Mouse (Mus musculus): ENCODE data around the gene Phactr4. TPM values are rescaled to one million over a fixed set of nuclear protein-coding genes. Genes with fewer than 3 reads are reported as not detected.

Phactr4 gene
- polyA plus RNA-seq (2014; fragmentation: Nextera tagmentation; extraction: Ambion mirVana) = 24.7 and 26.9 TPM in 2 replicates

DNA sequence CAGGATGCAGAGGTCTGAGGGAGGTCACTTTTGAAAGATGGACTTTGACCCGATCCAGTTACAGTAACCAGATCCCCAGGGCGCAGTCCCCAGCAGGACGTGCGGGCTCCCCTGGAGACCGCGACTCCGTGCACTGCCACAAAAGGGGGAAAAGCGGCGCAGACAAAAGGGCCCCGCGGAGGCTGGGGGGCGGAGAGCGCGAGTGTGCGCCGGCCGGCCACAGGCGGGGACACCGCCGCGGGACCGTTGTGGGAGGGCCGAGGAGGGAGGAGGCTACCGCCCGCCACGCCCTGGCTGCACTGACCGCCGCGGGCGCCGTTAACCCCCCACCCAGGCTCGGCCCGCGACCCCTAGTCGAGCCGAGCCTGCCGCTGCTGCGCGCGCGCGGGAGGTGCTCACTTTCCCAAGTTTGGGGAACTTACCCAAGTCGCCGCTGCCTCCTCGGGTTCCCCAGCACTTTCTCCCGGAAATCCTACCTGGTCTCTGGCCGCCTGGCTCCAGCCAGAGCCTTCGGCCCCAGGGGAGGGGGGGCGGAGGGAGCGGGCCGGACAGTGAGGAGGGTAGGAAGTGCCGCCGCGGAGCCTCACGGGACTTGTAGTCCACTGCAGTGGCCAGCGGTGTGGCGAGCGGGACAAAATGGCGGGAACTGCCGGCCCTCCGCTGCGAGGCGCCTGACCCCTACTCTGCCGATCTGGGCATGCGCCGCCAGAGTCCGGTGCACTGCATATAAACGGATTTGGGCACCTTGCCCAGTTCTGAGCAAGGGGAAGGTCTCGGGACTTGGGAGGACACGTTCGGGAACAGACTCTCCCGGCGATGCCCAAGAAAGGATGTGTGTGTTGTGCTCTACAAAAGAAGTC lies at the start of gene Phactr4:
Gene Phactr4 (minus strand): TSS at position 567 of the 860 bp plus-strand sequence.
- H3K4me3 ChIP-seq (ENCODE audit: low read depth, low read length) = peak within 1 kb of the TSS; percentile 88
- ATAC-seq (ENCODE audit: insufficient read depth, low FRiP score, low TSS enrichment) = peak; percentile 96

DNA sequence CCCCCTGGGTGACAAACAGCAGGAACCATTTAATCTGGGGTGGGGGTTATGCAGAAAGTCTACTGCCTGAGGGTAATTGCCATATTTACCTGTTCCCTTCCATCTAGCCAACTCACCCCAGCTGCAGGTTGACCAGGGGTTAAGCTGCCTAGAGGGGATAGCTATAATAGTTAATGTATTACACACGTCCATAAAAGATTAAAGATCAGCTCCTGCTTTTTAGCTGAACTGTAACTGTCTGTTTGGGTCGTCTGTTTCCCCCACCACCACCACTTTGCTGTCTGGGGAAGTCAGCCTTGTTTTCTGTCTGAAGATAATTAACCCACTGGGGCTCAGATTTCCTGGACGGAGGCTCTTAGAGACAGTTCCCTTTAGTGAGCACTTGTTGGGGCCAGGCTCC lies 47.6 kb upstream of the Phactr4 start:
- H3K36me3 ChIP-seq (ENCODE audit: control insufficient read depth, insufficient read depth, low read length) = no peaks in the 10 kb centered on the region
- H3K9me3 ChIP-seq (ENCODE audit: control insufficient read depth, low read length) = no peaks in the 10 kb centered on the region
- no peak overlapping the region for H3K27ac ChIP-seq (ENCODE audit: low read depth, low read length)
- no peaks in the 10 kb centered on the region for H3K27me3 ChIP-seq (ENCODE audit: control insufficient read depth, insufficient read depth, low read length)
- H3K4me3 ChIP-seq (ENCODE audit: low read depth, low read length) = no peak overlapping the region
- DNase-seq (ENCODE audit: low spot score) (no peak), ATAC-seq (ENCODE audit: insufficient read depth, low FRiP score, low TSS enrichment) (no peak)
- no peak overlapping the region for H3K9ac ChIP-seq (ENCODE audit: low read length)
- WGBS = 20% methylated on average over 3 of the region's 3 CpGs
- no peaks in the 10 kb centered on the region for H3K4me1 ChIP-seq (ENCODE audit: control insufficient read depth, insufficient read depth, low read length)
- no peak overlapping the region for H3K4me2 ChIP-seq (ENCODE audit: low read depth)

More for the DNA sequence above, at the start of gene Phactr4:
- Histone ChIP-seq H3K4me1 (ENCODE audit: control insufficient read depth, insufficient read depth, low read length) (peaks cover 5% of the 10 kb centered on the region; the same call in 1 of the 2 replicates), H3K27me3 (ENCODE audit: control insufficient read depth, insufficient read depth, low read length) (no peaks in the 10 kb centered on the region), H3K27ac (ENCODE audit: low read depth, low read length) (peak within 1 kb of the TSS; percentile 97), H3K36me3 (ENCODE audit: control insufficient read depth, insufficient read depth, low read length) (no peaks in the 10 kb centered on the region), H3K9ac (ENCODE audit: low read length) (peak within 1 kb of the TSS; percentile 90), H3K4me2 (ENCODE audit: low read depth) (peak within 1 kb of the TSS; percentile 50), H3K9me3 (ENCODE audit: control insufficient read depth, low read length) (no peaks in the 10 kb centered on the region)
- WGBS = under 1% methylated on average over 70 of the region's 73 CpGs
- peak; percentile 97 for DNase-seq (ENCODE audit: low spot score)

DNA sequence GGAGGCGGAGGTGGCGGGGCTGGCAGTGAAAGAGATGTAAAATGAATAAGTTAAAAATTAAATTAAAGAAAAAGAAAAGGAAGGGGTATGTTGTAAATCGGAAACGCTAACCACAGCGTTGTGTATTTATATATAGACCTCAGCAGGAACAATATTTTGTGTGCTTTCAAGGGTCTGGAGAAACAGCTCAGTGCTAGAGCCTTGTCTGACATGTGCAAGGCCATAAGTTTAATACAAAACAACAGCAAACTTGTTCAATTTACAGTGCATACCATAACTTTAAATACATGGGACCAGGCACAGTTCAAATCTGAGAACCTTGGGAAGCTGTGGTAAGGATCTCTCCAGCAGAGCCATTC lies 41.9 kb upstream of the Phactr4 start:
- Histone ChIP-seq H3K9me3 (ENCODE audit: control insufficient read depth, low read length) (no peaks in the 10 kb centered on the region), H3K9ac (ENCODE audit: low read length) (peak overlapping the region; percentile 85; the same call in 1 of the 2 replicates), H3K4me2 (ENCODE audit: low read depth) (peak overlapping the region; percentile 81), H3K4me3 (ENCODE audit: low read depth, low read length) (peak overlapping the region; percentile 87), H3K27ac (ENCODE audit: low read depth, low read length) (no peak overlapping the region), H3K27me3 (ENCODE audit: control insufficient read depth, insufficient read depth, low read length) (no peaks in the 10 kb centered on the region), H3K4me1 (ENCODE audit: control insufficient read depth, insufficient read depth, low read length) (peaks cover 10% of the 10 kb centered on the region), H3K36me3 (ENCODE audit: control insufficient read depth, insufficient read depth, low read length) (peaks cover 7% of the 10 kb centered on the region)
- 3% methylated on average over 5 of the region's 5 CpGs for WGBS
- no peak for DNase-seq (ENCODE audit: low spot score)
- ATAC-seq (ENCODE audit: insufficient read depth, low FRiP score, low TSS enrichment) = no peak; the same call in 1 of the 2 replicates

DNA sequence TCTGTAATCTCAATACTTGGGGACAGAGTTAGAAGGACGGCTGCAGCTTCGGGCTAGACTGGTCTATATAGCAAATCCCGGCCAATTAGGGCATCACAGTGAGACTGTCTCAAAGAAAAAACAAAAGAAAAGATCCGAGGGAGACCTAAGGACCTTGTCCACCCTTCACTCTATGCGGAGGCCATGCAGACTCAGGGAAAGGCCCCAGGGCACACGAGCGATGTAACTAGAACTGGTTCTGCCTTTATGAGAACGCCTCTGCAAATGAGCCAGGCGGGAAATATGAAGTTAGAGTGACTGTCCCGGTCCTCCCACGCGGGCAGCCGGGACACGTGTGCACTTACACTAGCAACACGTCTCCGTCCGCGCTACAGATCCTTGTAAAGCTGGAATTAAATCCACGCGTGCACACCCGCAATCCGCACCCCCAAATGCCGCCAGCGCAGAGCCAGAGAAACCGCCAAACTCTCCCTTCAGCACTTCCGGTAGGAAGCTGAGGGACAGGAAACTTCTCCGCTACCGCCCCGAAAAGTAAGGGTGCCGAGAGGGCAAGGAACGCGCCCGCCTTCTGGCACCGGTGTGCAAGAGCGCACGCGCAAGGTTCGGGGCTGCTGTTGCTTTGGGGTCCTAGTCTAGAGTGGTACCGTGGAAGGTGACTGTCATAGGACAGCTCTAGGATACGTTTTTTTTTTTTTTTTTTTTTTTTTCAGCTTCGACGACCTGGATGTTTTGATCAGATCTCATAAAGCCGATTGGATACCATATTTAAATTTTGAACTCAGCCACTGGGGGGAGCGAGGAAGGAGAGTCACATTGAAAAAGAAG lies 41.4 kb upstream of the Phactr4 start, which contains the start of gene Med18:
Gene Med18 (minus strand): TSS at position 492 of the 825 bp plus-strand sequence.
- DNase-seq (ENCODE audit: low spot score) = peak; percentile 96
- Histone ChIP-seq H3K27me3 (ENCODE audit: control insufficient read depth, insufficient read depth, low read length) (no peaks in the 10 kb centered on the region), H3K4me1 (ENCODE audit: control insufficient read depth, insufficient read depth, low read length) (peaks cover 10% of the 10 kb centered on the region), H3K4me2 (ENCODE audit: low read depth) (peak within 1 kb of the TSS; percentile 81), H3K9me3 (ENCODE audit: control insufficient read depth, low read length) (no peaks in the 10 kb centered on the region), H3K27ac (ENCODE audit: low read depth, low read length) (no peak within 1 kb of the TSS; the same call in 1 of the 2 replicates), H3K36me3 (ENCODE audit: control insufficient read depth, insufficient read depth, low read length) (peaks cover 8% of the 10 kb centered on the region), H3K4me3 (ENCODE audit: low read depth, low read length) (peak within 1 kb of the TSS; percentile 87), H3K9ac (ENCODE audit: low read length) (peak within 1 kb of the TSS; percentile 85)
- ATAC-seq (ENCODE audit: insufficient read depth, low FRiP score, low TSS enrichment) = peak; percentile 81
- under 1% methylated on average over 44 of the region's 44 CpGs for WGBS

DNA sequence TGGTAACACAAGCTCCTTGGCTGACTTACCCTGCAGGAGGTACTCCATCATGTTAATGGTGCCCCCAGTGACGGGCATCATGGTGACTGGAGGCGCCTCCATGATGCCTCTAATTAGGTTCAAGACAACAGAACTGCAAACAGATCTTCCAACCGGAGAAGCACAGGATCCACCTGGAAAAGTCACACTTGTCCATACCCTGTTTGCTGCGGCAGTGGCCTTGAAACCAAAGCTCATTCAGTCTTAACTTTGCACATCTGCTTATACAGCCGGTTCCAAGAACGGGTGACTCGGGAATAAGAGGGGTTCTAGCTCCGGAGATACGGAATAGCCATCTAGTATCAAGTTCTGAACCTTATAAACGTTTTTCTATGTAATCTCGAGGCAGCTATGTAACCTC lies 40.5 kb upstream of the Phactr4 start:
- peaks cover 8% of the 10 kb centered on the region for H3K36me3 ChIP-seq (ENCODE audit: control insufficient read depth, insufficient read depth, low read length)
- H3K9ac ChIP-seq (ENCODE audit: low read length) = peak overlapping the region; percentile 85
- H3K27ac ChIP-seq (ENCODE audit: low read depth, low read length) = no peak overlapping the region
- no peaks in the 10 kb centered on the region for H3K9me3 ChIP-seq (ENCODE audit: control insufficient read depth, low read length)
- peaks cover 10% of the 10 kb centered on the region for H3K4me1 ChIP-seq (ENCODE audit: control insufficient read depth, insufficient read depth, low read length)
- ATAC-seq (ENCODE audit: insufficient read depth, low FRiP score, low TSS enrichment) = no peak
- no peaks in the 10 kb centered on the region for H3K27me3 ChIP-seq (ENCODE audit: control insufficient read depth, insufficient read depth, low read length)
- peak overlapping the region; percentile 87 for H3K4me3 ChIP-seq (ENCODE audit: low read depth, low read length)
- peak overlapping the region; percentile 81 for H3K4me2 ChIP-seq (ENCODE audit: low read depth)
- 13% methylated on average over 11 of the region's 11 CpGs for WGBS
- no peak for DNase-seq (ENCODE audit: low spot score)

DNA sequence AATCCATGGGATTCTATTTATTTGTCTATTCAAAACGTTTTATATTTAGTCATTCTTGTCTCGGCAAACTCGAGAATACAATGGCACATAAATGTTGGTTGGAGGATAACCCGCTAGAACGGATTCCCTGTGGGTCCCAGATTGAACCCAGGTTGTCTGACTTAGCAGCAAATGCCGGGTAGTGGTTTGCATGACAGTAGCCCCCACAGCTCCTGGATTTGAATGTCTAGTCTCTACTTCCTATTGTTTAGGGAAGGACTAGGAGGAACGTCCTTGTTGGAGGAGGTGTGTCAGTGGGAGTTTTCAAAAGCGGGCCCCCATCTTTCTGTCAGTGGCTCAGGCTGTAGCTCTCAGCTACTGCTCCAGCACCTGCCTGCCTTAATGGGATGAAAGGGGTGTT lies 37.9 kb upstream of the Phactr4 start:
- 91% methylated on average over 8 of the region's 8 CpGs for WGBS
- Histone ChIP-seq H3K9me3 (ENCODE audit: control insufficient read depth, low read length) (no peaks in the 10 kb centered on the region), H3K27ac (ENCODE audit: low read depth, low read length) (no peak overlapping the region), H3K4me1 (ENCODE audit: control insufficient read depth, insufficient read depth, low read length) (peaks cover 10% of the 10 kb centered on the region), H3K27me3 (ENCODE audit: control insufficient read depth, insufficient read depth, low read length) (no peaks in the 10 kb centered on the region), H3K4me3 (ENCODE audit: low read depth, low read length) (no peak overlapping the region), H3K9ac (ENCODE audit: low read length) (no peak overlapping the region), H3K4me2 (ENCODE audit: low read depth) (no peak overlapping the region), H3K36me3 (ENCODE audit: control insufficient read depth, insufficient read depth, low read length) (peaks cover 8% of the 10 kb centered on the region)
- ATAC-seq (ENCODE audit: insufficient read depth, low FRiP score, low TSS enrichment) = no peak
- DNase-seq (ENCODE audit: low spot score) = no peak

DNA sequence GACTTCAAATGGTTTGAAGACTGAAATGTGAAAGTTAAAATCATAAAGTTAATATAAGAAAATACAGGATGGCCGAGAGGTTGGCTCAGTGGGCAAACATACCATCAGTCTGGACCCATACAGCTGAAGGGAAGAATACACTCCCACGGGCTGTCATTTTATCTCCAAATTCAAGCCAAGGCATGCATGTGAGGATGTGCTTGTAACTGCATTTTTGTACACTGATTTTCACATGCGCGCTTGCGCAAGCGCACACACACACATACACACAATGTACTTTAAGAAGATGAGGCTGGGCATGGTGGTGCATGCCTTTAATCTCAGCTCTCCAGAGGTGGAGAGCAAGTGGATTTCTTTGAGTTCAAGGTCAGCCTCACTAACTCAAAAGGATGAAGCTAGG lies 33.3 kb upstream of the Phactr4 start:
- H3K4me3 ChIP-seq (ENCODE audit: low read depth, low read length) = no peak overlapping the region
- no peak overlapping the region for H3K4me2 ChIP-seq (ENCODE audit: low read depth)
- no peaks in the 10 kb centered on the region for H3K27me3 ChIP-seq (ENCODE audit: control insufficient read depth, insufficient read depth, low read length)
- H3K9ac ChIP-seq (ENCODE audit: low read length) = no peak overlapping the region
- H3K9me3 ChIP-seq (ENCODE audit: control insufficient read depth, low read length) = no peaks in the 10 kb centered on the region
- peaks cover 8% of the 10 kb centered on the region for H3K36me3 ChIP-seq (ENCODE audit: control insufficient read depth, insufficient read depth, low read length)
- WGBS = 95% methylated on average over 6 of the region's 6 CpGs
- no peak for ATAC-seq (ENCODE audit: insufficient read depth, low FRiP score, low TSS enrichment)
- H3K27ac ChIP-seq (ENCODE audit: low read depth, low read length) = no peak overlapping the region
- H3K4me1 ChIP-seq (ENCODE audit: control insufficient read depth, insufficient read depth, low read length) = no peaks in the 10 kb centered on the region
- DNase-seq (ENCODE audit: low spot score) = no peak

DNA sequence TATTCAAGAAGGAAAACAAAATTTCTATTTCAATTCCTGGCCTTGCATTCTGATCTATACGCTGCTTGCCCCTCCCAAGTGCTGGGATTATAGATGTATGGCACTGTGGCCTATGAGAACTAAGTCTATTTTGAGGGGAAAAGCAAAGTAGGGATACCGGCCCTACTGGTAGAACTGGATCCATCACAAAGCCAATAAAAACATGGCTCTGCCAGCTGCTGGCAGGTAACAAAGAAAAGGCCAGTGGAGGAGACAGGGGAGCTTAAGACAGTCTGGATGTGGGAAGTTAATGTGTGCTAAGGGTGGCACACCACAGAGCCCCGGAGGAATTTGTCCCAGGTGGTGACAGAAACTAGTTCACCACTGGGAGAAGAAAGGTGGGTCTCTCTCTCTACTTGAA lies 32.9 kb upstream of the Phactr4 start:
- Histone ChIP-seq H3K4me2 (ENCODE audit: low read depth) (no peak overlapping the region), H3K4me1 (ENCODE audit: control insufficient read depth, insufficient read depth, low read length) (no peaks in the 10 kb centered on the region), H3K4me3 (ENCODE audit: low read depth, low read length) (no peak overlapping the region), H3K27ac (ENCODE audit: low read depth, low read length) (no peak overlapping the region), H3K9me3 (ENCODE audit: control insufficient read depth, low read length) (no peaks in the 10 kb centered on the region), H3K36me3 (ENCODE audit: control insufficient read depth, insufficient read depth, low read length) (peaks cover 8% of the 10 kb centered on the region), H3K27me3 (ENCODE audit: control insufficient read depth, insufficient read depth, low read length) (no peaks in the 10 kb centered on the region), H3K9ac (ENCODE audit: low read length) (no peak overlapping the region)
- no peak for DNase-seq (ENCODE audit: low spot score)
- ATAC-seq (ENCODE audit: insufficient read depth, low FRiP score, low TSS enrichment) = no peak
- WGBS = 85% methylated on average over 3 of the region's 3 CpGs

Data from neural tube, embryonic 11.5 days (tissue).